Mouse (Mus musculus) liver, postnatal 0 days (tissue): ENCODE measurements at regions not wholly inside any gene's neighbourhood (a gene's known extent, or its start where the extent isn't known, plus 50 kb on each side); places are given as distances from the start of the nearest gene placed in this dataset.

Experiments
- CTCF ChIP-seq: sonication (generic); IDR thresholded peaks from 2 replicates; pipeline ENCODE4 v1.5.1; 2016; ENCODE audit warnings: antibody characterized with exemption, low read depth
- EP300 ChIP-seq: IDR thresholded peaks from 2 replicates; pipeline ENCODE4 v1.6.1; 2016; ENCODE audit warnings: antibody characterized with exemption, low read depth, mild to moderate bottlenecking

GRCm38 (mm10) chr11:16649599-16649998 lies 102.4 kb upstream of the Egfr start:
- TF ChIP-seq CTCF (no peak), EP300 (no peak)
